Mouse (Mus musculus) embryo, embryonic 9.5 days (tissue): ENCODE measurements around the gene Adck1.

Source experiments
- DNase-seq: peaks from one replicate; pipeline ENCODE4 v3.0.0-alpha.2; 2017; ENCODE audit errors: extremely low spot score

Adck1 gene

DNA sequence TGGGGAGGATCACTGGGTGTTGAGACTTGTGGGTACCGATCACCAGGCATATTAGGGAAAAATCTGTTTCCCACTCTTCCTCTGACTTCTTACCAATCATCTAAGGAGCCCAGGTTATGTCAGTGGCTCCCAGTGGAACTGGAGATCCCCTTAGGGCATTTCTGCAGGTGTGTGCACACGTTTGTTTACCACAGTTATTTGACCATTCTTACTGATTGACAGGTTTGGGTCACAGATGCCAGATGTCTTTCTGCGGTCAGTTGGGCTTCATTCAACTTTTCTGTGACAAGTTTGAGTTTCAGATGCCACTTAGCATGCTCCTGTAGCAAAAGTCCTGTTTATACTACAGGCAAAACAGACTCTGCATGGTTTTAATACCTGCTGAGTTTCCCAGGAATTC lies 112.5 kb downstream of the Adck1 start:
- DNase-seq = no peak

DNA sequence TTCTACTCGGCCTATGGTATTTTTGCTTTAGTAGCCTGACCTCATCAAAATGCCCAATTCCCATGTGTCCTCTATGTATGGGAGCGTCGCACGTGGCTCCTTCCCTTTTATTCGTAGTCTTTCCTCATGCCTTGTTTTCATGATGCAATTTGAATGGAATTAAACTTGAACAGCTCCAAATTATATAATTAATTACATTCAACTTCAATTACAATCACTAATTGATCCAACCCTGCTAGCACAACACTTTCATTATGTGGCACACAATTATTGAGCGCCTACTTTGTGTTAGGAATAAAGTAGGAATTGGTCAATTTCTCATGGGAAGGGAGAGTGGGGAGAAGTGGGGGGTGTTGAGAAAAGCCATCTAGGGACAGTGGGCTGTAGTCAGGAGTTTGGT lies 113.4 kb downstream of the Adck1 start:
- no peak for DNase-seq

DNA sequence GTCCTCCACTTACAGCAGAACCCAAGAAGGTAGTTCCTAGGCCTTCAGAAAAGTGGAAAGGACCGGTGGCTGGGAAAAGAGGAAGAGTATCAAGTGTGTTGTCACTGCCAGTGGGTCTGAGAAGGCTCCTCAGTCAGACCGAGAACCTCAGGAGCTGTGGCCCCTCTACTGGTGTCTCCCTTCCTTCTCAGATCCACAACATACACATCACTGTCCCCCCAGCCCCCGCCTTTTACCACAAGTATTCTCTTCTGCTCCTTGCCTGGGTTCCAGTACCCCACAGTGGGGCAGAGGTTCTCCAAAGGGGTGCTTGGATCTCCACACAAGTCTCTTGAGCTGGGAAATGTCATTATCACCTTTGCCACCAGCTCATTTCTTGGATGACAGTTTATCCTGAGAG lies 115.5 kb downstream of the Adck1 start:
- DNase-seq = no peak

DNA sequence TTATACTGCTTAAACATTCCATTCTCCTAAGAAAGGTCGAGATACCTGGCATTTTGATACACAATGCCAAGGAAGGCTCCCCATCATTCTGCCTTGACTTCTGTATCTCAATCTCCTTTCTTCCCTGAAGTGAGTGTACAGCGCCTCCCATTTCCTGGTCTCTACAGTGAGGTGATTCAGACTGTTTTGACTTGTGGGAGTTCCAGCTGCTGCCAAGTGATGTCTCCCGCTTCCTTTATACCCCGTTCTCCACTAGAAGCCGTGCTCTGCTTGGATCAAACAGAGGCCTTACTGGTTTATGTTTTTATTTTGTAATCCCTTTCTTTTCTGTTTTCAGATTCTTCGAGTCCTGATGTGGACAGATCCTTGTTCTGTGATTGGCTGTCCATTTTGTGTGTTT lies 116.3 kb downstream of the Adck1 start:
- no peak for DNase-seq

DNA sequence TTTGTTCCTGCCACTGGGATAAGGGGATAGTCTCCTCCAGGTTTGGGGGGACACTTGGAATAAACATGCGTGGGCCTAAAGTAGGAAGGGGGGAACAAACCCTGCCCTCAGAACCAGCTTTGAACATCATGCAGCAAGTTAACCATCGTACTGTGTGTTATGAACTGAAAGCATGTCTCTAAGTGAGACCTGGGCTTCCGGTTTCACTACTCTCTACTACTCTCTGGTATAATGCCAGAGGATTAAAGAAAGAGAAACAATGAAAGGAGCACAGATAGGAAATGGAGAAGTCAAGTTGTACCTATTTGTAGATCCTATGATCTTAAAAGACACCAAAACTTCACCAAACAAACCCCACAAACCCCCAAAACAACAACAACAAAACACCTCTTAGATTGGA lies 121.3 kb downstream of the Adck1 start:
- DNase-seq = no peak

DNA sequence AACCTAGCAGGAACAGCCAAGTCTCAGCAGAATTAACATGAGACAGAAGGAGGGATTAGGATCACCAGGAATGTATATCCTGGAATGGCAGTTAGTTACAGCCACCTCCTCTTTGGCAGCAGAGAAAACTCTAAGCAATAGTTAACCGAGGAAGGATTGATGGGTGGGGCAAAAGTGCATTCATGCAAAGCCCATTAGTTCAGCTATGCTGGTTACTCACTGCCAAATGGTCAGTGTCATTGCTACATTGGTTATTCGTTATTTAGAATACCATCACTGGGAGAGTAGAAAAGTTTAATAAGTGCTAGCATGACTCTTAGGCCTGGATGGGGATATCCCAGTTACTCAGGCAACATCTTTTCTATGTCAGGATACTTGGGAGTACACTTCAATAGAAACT lies 130.5 kb downstream of the Adck1 start:
- DNase-seq = no peak
